Mouse (Mus musculus): ENCODE data around the gene Capg.
A peak's percentile ranks its signal among the peaks of the same experiment; 100 is the strongest.

- no peak for TF ChIP-seq CTCF (IDR thresholded peaks at IDR 0.05)
- peak; percentile 52; the same call in 1 of the 2 replicates for TF ChIP-seq POLR2A (IDR thresholded peaks at IDR 0.05; ENCODE audit: insufficient read depth, low read depth, low read length)
- TF ChIP-seq EP300 (IDR thresholded peaks at IDR 0.05; ENCODE audit: insufficient read depth, low read depth, low read length): peak; percentile 98
Observed at GRCm38 (mm10) chr6:72528410-72529151, 15.6 kb upstream of the Capg start.

Measured in heart, adult 2 months (tissue).